Mouse (Mus musculus) C2C12 (cell line): ENCODE results near the gene Slc7a8. TPM values are rescaled to one million over a fixed set of nuclear protein-coding genes. Genes with fewer than 3 reads are reported as not detected.

Experiments used
- H3K27me3 ChIP-seq: one replicate; pipeline ENCODE4 v1.6.1; 2011; ENCODE audit not compliant: control insufficient read depth, insufficient read depth, insufficient read length
- H3K36me3 ChIP-seq: one replicate; pipeline ENCODE4 v1.6.1; 2011; ENCODE audit not compliant: control insufficient read depth, insufficient read depth
- H3K4me3 ChIP-seq: one replicate; pipeline ENCODE4 v1.5.1; 2011; ENCODE audit warnings: mild to moderate bottlenecking, control low read depth; ENCODE audit not compliant: poor library complexity, insufficient read depth, severe bottlenecking
- H3K79me2 ChIP-seq: one replicate; pipeline ENCODE4 v1.6.1; 2011; ENCODE audit not compliant: control insufficient read depth, insufficient read depth
- H3K79me3 ChIP-seq: one replicate; pipeline ENCODE4 v1.6.1; 2011; ENCODE audit warnings: low read depth, control low read depth
- H3ac ChIP-seq: one replicate; pipeline ENCODE3; 2011; ENCODE audit warnings: low read depth; ENCODE audit not compliant: control insufficient read depth, insufficient read length
- CEBPB ChIP-seq: IDR thresholded peaks from one replicate; pipeline ENCODE4 v1.6.1; 2011; ENCODE audit warnings: low read depth, mild to moderate bottlenecking, control low read depth, moderate library complexity
- CTCF ChIP-seq: IDR thresholded peaks from one replicate; pipeline ENCODE4 v1.5.1; 2011; ENCODE audit not compliant: control insufficient read depth, insufficient read depth, insufficient read length
- FOSL1 ChIP-seq: IDR thresholded peaks from one replicate; pipeline ENCODE4 v1.8.0; 2011; ENCODE audit warnings: mild to moderate bottlenecking, low read length; ENCODE audit not compliant: poor library complexity, insufficient read depth, severe bottlenecking
- MAX ChIP-seq: IDR thresholded peaks from one replicate; pipeline ENCODE4 v1.6.1; 2011; ENCODE audit warnings: mild to moderate bottlenecking, control low read depth
- MYOD1 ChIP-seq: IDR thresholded peaks from one replicate; pipeline ENCODE4 v1.6.1; 2011; ENCODE audit warnings: low read depth; ENCODE audit not compliant: control insufficient read depth, insufficient read length
- MYOG ChIP-seq: IDR thresholded peaks from one replicate; pipeline ENCODE4 v1.6.1; 2011; ENCODE audit not compliant: control insufficient read depth, insufficient read length; ENCODE audit errors: extremely low read depth
- USF1 ChIP-seq: IDR thresholded peaks from one replicate; pipeline ENCODE4 v1.6.1; 2011; ENCODE audit warnings: low read depth, mild to moderate bottlenecking, control low read depth, moderate library complexity
- polyA plus RNA-seq: library from polyadenylated mRNA; unstranded; fragments of >200 nt; fragmentation: generic; extraction: Trizol; gene quantifications from one replicate; pipeline ENCODE4 v1.2.1, GENCODE M21; 2012; ENCODE audit warnings: missing spikeins

The Slc7a8 gene
- polyA plus RNA-seq, 1 experiment = not detected

DNA sequence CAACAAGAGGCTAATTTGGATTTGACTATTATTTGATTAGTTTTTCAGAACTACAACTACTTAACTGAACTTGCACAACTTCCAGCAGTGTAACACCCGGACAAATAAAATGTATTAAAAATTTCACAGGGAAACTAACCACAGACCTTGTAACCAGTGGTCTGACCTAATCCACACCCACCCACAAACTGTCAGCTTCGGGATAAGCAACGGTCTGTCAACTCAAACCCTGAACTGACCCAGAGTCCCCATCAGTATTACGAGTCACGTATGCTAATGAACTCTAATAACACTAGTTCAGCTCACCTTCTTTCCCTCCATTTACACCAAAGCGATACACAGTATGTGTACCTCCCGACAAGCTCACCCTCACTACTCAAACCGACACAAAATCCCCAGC lies 96.3 kb downstream of the Slc7a8 start:
- peaks cover 91% of the 10 kb centered on the region for H3K79me2 ChIP-seq
- peak overlapping the region; percentile 63 for H3ac ChIP-seq
- peaks cover 70% of the 10 kb centered on the region for H3K79me3 ChIP-seq
- H3K4me3 ChIP-seq = peak overlapping the region; percentile 98
- no peak for TF ChIP-seq MYOD1
- no peak for TF ChIP-seq MAX
- TF ChIP-seq CTCF = no peak
- no peak for TF ChIP-seq CEBPB
- no peak for TF ChIP-seq USF1
- TF ChIP-seq MYOG = no peak
- no peak for TF ChIP-seq FOSL1
- no peaks in the 10 kb centered on the region for H3K27me3 ChIP-seq
- H3K36me3 ChIP-seq = peaks cover 34% of the 10 kb centered on the region

DNA sequence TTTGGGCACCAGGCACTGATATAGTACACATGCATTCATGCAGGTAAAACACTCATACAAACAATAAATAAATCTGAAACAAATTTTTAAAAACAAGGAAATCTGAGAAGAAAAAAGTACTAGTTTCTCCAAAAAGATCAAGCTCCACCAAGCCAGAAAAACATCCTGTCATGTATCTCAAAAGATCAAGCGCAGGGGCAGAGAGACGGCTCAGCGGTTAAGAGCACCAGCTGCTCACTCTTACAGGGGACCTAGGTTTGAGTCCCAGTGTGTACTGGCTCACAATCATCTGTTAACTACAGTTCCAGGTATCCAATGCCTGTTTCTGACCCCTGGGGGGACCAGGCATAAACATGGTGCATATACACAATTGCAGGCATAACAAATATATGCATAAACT lies 99.3 kb downstream of the Slc7a8 start:
- Histone ChIP-seq H3K4me3 (no peak overlapping the region), H3K79me3 (peaks cover 53% of the 10 kb centered on the region), H3K79me2 (peaks cover 70% of the 10 kb centered on the region), H3K36me3 (peaks cover 37% of the 10 kb centered on the region), H3ac (no peak overlapping the region), H3K27me3 (no peaks in the 10 kb centered on the region)
- TF ChIP-seq USF1 (no peak), MYOD1 (no peak), CEBPB (no peak), MYOG (no peak), FOSL1 (no peak), CTCF (no peak), MAX (no peak)

DNA sequence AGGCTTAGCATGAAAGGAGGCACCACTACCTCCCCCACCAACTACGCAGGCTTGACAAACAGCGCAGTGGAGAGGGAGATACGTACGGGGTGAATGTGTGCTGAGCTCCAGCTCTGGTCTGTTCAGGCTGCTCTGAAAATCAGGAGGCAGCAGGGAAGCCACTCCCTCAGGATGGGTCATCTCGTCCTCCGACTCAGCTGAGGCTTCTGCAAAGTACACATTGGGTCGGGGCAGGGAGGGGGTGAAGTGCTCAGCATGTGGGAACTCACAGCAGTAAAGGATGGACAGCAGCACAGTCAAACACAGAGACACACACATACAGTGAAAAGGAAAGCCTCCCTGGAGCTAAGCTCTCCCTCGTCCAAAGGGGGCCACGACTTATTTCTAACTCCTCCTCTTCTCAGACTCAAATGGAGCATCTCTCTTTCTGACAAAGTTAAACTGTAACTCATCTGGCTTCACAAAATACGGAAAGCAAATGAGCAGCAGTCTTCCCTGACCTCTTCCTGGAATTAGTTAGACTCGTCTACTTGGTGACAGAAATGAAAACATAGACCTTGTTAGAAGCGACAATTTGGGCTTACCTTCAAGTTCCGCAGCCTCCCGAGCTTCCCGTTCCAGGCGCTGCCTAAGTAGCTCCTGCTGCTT lies 103.0 kb downstream of the Slc7a8 start:
- TF ChIP-seq MYOG = no peak
- TF ChIP-seq MAX = no peak
- TF ChIP-seq CTCF = no peak
- TF ChIP-seq FOSL1 = no peak
- TF ChIP-seq MYOD1 = no peak
- no peak for TF ChIP-seq CEBPB
- no peak for TF ChIP-seq USF1
- H3K4me3 ChIP-seq = no peak overlapping the region
- peaks cover 38% of the 10 kb centered on the region for H3K79me2 ChIP-seq
- H3K79me3 ChIP-seq = peaks cover 29% of the 10 kb centered on the region
- no peak overlapping the region for H3ac ChIP-seq
- peaks cover 67% of the 10 kb centered on the region for H3K36me3 ChIP-seq
- no peaks in the 10 kb centered on the region for H3K27me3 ChIP-seq

DNA sequence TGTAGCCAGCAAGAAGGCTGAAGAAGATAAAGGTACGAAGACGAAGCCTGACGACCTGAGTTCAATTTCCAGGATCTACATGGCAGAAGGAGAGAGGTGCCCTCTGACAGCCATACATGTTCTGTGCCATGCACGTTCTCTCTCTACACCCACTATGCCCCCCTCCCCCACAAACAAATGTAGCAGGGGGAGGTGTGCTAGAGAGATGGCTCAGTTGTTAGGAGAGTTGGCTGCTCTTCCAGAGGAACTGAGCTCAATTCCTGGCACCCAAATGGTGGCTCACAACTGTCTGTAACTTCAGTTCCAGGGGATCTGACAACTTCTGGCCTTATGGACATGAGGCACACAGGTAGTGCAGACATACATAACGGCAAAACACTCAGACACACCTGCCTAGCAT lies 105.5 kb downstream of the Slc7a8 start:
- Histone ChIP-seq H3K79me3 (peaks cover 11% of the 10 kb centered on the region), H3K4me3 (no peak overlapping the region), H3K27me3 (no peaks in the 10 kb centered on the region), H3K79me2 (peaks cover 13% of the 10 kb centered on the region), H3K36me3 (peaks cover 59% of the 10 kb centered on the region), H3ac (no peak overlapping the region)
- TF ChIP-seq MAX (no peak), CTCF (no peak), MYOG (no peak), FOSL1 (no peak), CEBPB (no peak), USF1 (no peak), MYOD1 (no peak)

DNA sequence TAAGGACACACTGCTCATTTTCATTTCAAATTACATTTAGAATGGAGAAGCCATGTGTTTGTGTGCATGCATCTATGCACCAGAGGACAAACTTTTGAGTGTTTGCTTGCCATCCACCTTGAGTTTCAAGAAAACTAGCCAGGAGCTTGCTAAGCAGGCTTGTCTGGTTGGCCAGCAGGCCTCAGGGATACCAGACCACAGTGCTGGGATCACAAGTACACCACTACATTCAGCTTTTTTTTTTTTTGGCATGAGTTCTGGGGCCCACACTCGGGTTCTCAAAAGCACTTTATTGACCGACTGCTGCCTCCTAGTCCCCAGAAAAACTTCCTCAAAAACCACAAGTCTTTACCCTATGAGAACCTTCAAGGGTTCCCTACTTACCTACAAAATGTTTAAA lies 107.4 kb downstream of the Slc7a8 start:
- Histone ChIP-seq H3K27me3 (no peaks in the 10 kb centered on the region), H3K79me2 (no peaks in the 10 kb centered on the region), H3ac (no peak overlapping the region), H3K79me3 (peaks cover 6% of the 10 kb centered on the region), H3K4me3 (no peak overlapping the region), H3K36me3 (peaks cover 63% of the 10 kb centered on the region)
- no peak for TF ChIP-seq CEBPB
- no peak for TF ChIP-seq MYOG
- TF ChIP-seq CTCF = no peak
- no peak for TF ChIP-seq MAX
- TF ChIP-seq MYOD1 = no peak
- TF ChIP-seq FOSL1 = no peak
- TF ChIP-seq USF1 = no peak

Other genes starting within 250 kb of the Slc7a8 start
- 30.0 TPM for gene Haus4, start 227.3 kb downstream of the Slc7a8 start, polyA plus RNA-seq
- gene Ajuba, start 204.4 kb downstream of the Slc7a8 start, polyA plus RNA-seq = 50.7 TPM
- 6.0 TPM for gene 4931414P19Rik, start 176.0 kb downstream of the Slc7a8 start, polyA plus RNA-seq
- 469 TPM for gene Psmb5, start 163.9 kb downstream of the Slc7a8 start, polyA plus RNA-seq
- gene Psmb11, start 160.5 kb downstream of the Slc7a8 start, polyA plus RNA-seq = 0.01 TPM
- not detected for gene Gm17606, start 141.0 kb downstream of the Slc7a8 start, polyA plus RNA-seq
- 4.6 TPM for gene Cdh24, start 140.6 kb downstream of the Slc7a8 start, polyA plus RNA-seq
- 40.0 TPM for gene 1700123O20Rik, start 95.7 kb downstream of the Slc7a8 start, polyA plus RNA-seq
- 107 TPM for gene Acin1, start 95.0 kb downstream of the Slc7a8 start, polyA plus RNA-seq
- not detected for gene Gm29776, start 83.1 kb downstream of the Slc7a8 start, polyA plus RNA-seq
- not detected for gene Cebpe, start 69.8 kb downstream of the Slc7a8 start, polyA plus RNA-seq
- gene Rnf212b, start 32.2 kb upstream of the Slc7a8 start, polyA plus RNA-seq = not detected
- gene Homez, start 89.0 kb upstream of the Slc7a8 start, polyA plus RNA-seq = 1.3 TPM
- 1.1 TPM for gene Ppp1r3e, start 95.6 kb upstream of the Slc7a8 start, polyA plus RNA-seq
- 16.5 TPM for gene Bcl2l2, start 101.4 kb upstream of the Slc7a8 start, polyA plus RNA-seq
- 0.49 TPM for gene Gm20521, start 101.5 kb upstream of the Slc7a8 start, polyA plus RNA-seq
- 146 TPM for gene Pabpn1, start 110.6 kb upstream of the Slc7a8 start, polyA plus RNA-seq
- 0.27 TPM for gene Slc22a17, start 131.2 kb upstream of the Slc7a8 start, polyA plus RNA-seq
- 0.16 TPM for gene Efs, start 144.2 kb upstream of the Slc7a8 start, polyA plus RNA-seq
- not detected for gene Il25, start 150.7 kb upstream of the Slc7a8 start, polyA plus RNA-seq
- not detected for gene Cmtm5, start 154.3 kb upstream of the Slc7a8 start, polyA plus RNA-seq
- gene Myh6, start 185.0 kb upstream of the Slc7a8 start, polyA plus RNA-seq = 0.02 TPM
- not detected for gene Gm17428, start 195.0 kb upstream of the Slc7a8 start, polyA plus RNA-seq
- gene Myh7, start 212.7 kb upstream of the Slc7a8 start, polyA plus RNA-seq = 0.11 TPM
- 56.0 TPM for gene Ngdn, start 233.5 kb upstream of the Slc7a8 start, polyA plus RNA-seq